Mouse (Mus musculus): ENCODE data around the gene Fsip1.

DNA sequence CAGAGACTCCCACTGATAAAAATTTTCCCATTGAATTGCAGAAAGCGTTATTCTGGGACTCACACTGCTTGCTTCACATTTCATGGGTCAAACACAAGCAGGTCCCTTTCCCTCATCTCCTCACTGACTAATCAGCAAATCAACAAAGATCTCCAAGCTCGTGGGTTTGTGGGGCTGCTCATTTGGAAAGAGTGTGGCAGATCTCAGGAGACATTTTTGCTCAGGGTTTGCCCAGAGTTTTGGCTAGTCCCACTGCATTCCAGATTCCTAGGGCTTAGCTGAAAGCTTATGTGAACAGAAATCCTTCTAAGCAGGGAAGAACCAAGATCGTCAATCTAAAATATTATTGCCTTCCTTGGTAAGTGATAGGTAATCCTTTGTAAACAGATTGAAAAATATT is 172.1 kb downstream of the Fsip1 start:
- TF ChIP-seq POLR2A (IDR thresholded peaks at IDR 0.05; ENCODE audit: borderline replicate concordance, control insufficient read depth, low read depth, low read length) (no peak), CTCF (IDR thresholded peaks at IDR 0.05; ENCODE audit: control insufficient read depth, insufficient read depth, low read length) (no peak)
